Mouse (Mus musculus) Patski (cell line): ENCODE results near the gene Wdr63. TPM values are rescaled to one million over a fixed set of nuclear protein-coding genes. Genes with fewer than 3 reads are reported as not detected.
"Not testable (repeated sequence)": the region's sequence is repeated elsewhere in the genome, so short reads cannot be mapped to it uniquely, and the experiment has no call there.

Experiments used
- ATAC-seq: fragments of 100-300 bp; one replicate; pipeline ENCODE4 v1.8.0; 2021
- CTCF ChIA-PET: fragments of 350-600 bp; sonication (Branson Sonifier 250); formaldehyde crosslinking; loops from one replicate; lab custom pipeline; 2022; ENCODE audit warnings: inconsistent platforms; lab: Charles Lee
- POLR2A ChIA-PET: fragments of 350-600 bp; sonication (Branson Sonifier 250); formaldehyde crosslinking; loops from one replicate; lab custom pipeline; 2022; ENCODE audit warnings: antibody characterized with exemption, inconsistent platforms; lab: Charles Lee
- DNase-seq: peaks from one replicate; pipeline ENCODE4 v3.0.0-alpha.2; 2011; ENCODE audit warnings: low read depth, low spot score
- H3K27me3 ChIP-seq: fragments of 371-371 bp; one replicate; pipeline ENCODE4 v1.5.1; 2021
- CTCF ChIP-seq: fragments of 100-300 bp; IDR thresholded peaks from one replicate; pipeline ENCODE4 v1.5.1; 2021
- in situ Hi-C: fragments of 300-500 bp; cut with MboI; formaldehyde crosslinking; loops from 3 replicates; pipeline ENCODE4 v1.11.1; 2018; ENCODE audit warnings: low pct_unique_long_range_greater_than_20kb, mixed read lengths
- polyA plus RNA-seq: library from polyadenylated mRNA; unstranded; gene quantifications from one replicate; pipeline ENCODE4 v1.2.3, GENCODE M21; 2021

The Wdr63 gene
- polyA plus RNA-seq, 1 experiment from 2014 or later = 0.17 TPM

- ChIA-PET POLR2A (interaction anchor here (0.5 kb wide), 1 partner anchor 44 kb away, joined by 4 read pairs; no protein-coding TSS in a partner anchor), CTCF (interaction anchor here (0.7 to 2.0 kb wide), 5 partner anchors 15 to 160 kb away, joined by 3 to 8 read pairs (median 3); partner anchors contain the start of gene 2410004B18Rik)
- TF ChIP-seq CTCF = no peak
- ATAC-seq = no peak
- DNase-seq = no peak
- in situ Hi-C loops = no loop called here
- no peaks in the 10 kb centered on the region for H3K27me3 ChIP-seq
Observed at GRCm38 (mm10) chr3:146017521-146017920, 90.4 kb downstream of the Wdr63 start.

- in situ Hi-C loops = no loop called here
- ChIA-PET POLR2A (interaction anchor here (1.1 kb wide), 1 partner anchor 12 kb away, joined by 3 read pairs; no protein-coding TSS in a partner anchor), CTCF (interaction anchor here (0.7 to 2.0 kb wide), 7 partner anchors 14 to 161 kb away, joined by 3 to 8 read pairs (median 3); partner anchors contain the start of gene 2410004B18Rik)
- ATAC-seq = no peak
- TF ChIP-seq CTCF = no peak
- DNase-seq = no peak
- no peaks in the 10 kb centered on the region for H3K27me3 ChIP-seq
Observed at GRCm38 (mm10) chr3:146016979-146017378, 91.0 kb downstream of the Wdr63 start.

GRCm38 (mm10) chr3:146014321-146014720 lies 93.6 kb downstream of the Wdr63 start:
- POLR2A ChIA-PET = interaction anchor here (0.8 kb wide), 1 partner anchor 14 kb away, joined by 3 read pairs; no protein-coding TSS in a partner anchor
- CTCF ChIA-PET = interaction anchor here (1.4 to 2.2 kb wide), 2 partner anchors 11 to 71 kb away, joined by 5 read pairs; no protein-coding TSS in a partner anchor
- TF ChIP-seq CTCF = no peak
- in situ Hi-C loops = no loop called here
- DNase-seq (no peak), ATAC-seq (no peak)
- H3K27me3 ChIP-seq = no peaks in the 10 kb centered on the region

GRCm38 (mm10) chr3:146013490-146013889 lies 94.4 kb downstream of the Wdr63 start:
- CTCF ChIA-PET = interaction anchor here (2.2 kb wide), 1 partner anchor 71 kb away, joined by 5 read pairs; no protein-coding TSS in a partner anchor
- POLR2A ChIA-PET = no interaction called here
- DNase-seq (no peak), ATAC-seq (no peak)
- H3K27me3 ChIP-seq = no peaks in the 10 kb centered on the region
- in situ Hi-C loops = no loop called here
- no peak for TF ChIP-seq CTCF

- in situ Hi-C loops = no loop called here
- DNase-seq = no peak
- ChIA-PET CTCF (interaction anchor here (0.6 to 3.4 kb wide), 7 partner anchors 9 to 171 kb away, joined by 3 to 14 read pairs (median 3); no protein-coding TSS in a partner anchor), POLR2A (interaction anchor here (0.9 kb wide), 1 partner anchor 14 kb away, joined by 6 read pairs; no protein-coding TSS in a partner anchor)
- ATAC-seq = no peak
- TF ChIP-seq CTCF = no peak
- no peaks in the 10 kb centered on the region for H3K27me3 ChIP-seq
Observed at GRCm38 (mm10) chr3:146011544-146012218, 96.2 kb downstream of the Wdr63 start.

GRCm38 (mm10) chr3:146010751-146011150 lies 97.2 kb downstream of the Wdr63 start:
- ATAC-seq (peak; percentile 42), DNase-seq (peak; percentile 42)
- CTCF ChIA-PET = interaction anchor here (0.9 to 3.4 kb wide), 8 partner anchors 13 to 167 kb away, joined by 3 to 14 read pairs (median 4); no protein-coding TSS in a partner anchor
- POLR2A ChIA-PET = interaction anchor here (0.9 kb wide), 1 partner anchor 15 kb away, joined by 6 read pairs; no protein-coding TSS in a partner anchor
- in situ Hi-C loops = no loop called here
- H3K27me3 ChIP-seq = no peaks in the 10 kb centered on the region
- TF ChIP-seq CTCF = no peak

- ChIA-PET POLR2A (interaction anchor here (0.6 kb wide), 1 partner anchor 45 kb away, joined by 3 read pairs; no protein-coding TSS in a partner anchor), CTCF (interaction anchor here (0.9 to 3.4 kb wide), 9 partner anchors 11 to 168 kb away, joined by 3 to 14 read pairs (median 3); no protein-coding TSS in a partner anchor)
- no peaks in the 10 kb centered on the region for H3K27me3 ChIP-seq
- DNase-seq (peak; percentile 86), ATAC-seq (peak; percentile 83)
- in situ Hi-C loops = no loop called here
- no peak for TF ChIP-seq CTCF
Observed at GRCm38 (mm10) chr3:146009859-146010645, 97.9 kb downstream of the Wdr63 start.

- DNase-seq = no peak
- CTCF ChIA-PET = interaction anchor here (1.7 kb wide), 1 partner anchor 58 kb away, joined by 4 read pairs; no protein-coding TSS in a partner anchor
- H3K27me3 ChIP-seq = no peaks in the 10 kb centered on the region
- no peak for ATAC-seq
- POLR2A ChIA-PET = no interaction called here
- in situ Hi-C loops = no loop called here
- no peak for TF ChIP-seq CTCF
Observed at GRCm38 (mm10) chr3:146007872-146008271, 100.1 kb downstream of the Wdr63 start.

GRCm38 (mm10) chr3:146004347-146005051 lies 103.4 kb downstream of the Wdr63 start:
- in situ Hi-C loops = no loop called here
- ChIA-PET CTCF (interaction anchor here (0.7 to 1.2 kb wide), 4 partner anchors 11 to 75 kb away, joined by 3 to 4 read pairs (median 3); no protein-coding TSS in a partner anchor), POLR2A (interaction anchor here (1.2 kb wide), 1 partner anchor 12 kb away, joined by 3 read pairs; no protein-coding TSS in a partner anchor)
- no peak for ATAC-seq
- no peak for TF ChIP-seq CTCF
- no peaks in the 10 kb centered on the region for H3K27me3 ChIP-seq
- DNase-seq = no peak

- ATAC-seq, POLR2A ChIA-PET, in situ Hi-C loops, DNase-seq, H3K27me3 ChIP-seq: not testable (repeated sequence)
- CTCF ChIA-PET = interaction anchor here (1.5 to 1.6 kb wide), 2 partner anchors 14 to 181 kb away, joined by 4 to 5 read pairs; no protein-coding TSS in a partner anchor
Observed at GRCm38 (mm10) chr3:145996539-145996938, 111.4 kb downstream of the Wdr63 start.
